Mouse (Mus musculus) E14TG2a.4 (cell line): ENCODE data around the gene Fam71f1.

Experiments
- CTCF ChIP-seq: conservative IDR thresholded peaks from 2 replicates; pipeline ENCODE4 v1.5.1; 2014; ENCODE audit warnings: low read length
- NANOG ChIP-seq: IDR thresholded peaks from 2 replicates; pipeline ENCODE4 v1.6.1; 2014; ENCODE audit warnings: borderline replicate concordance, low read length, mixed read lengths
- POU5F1 ChIP-seq: IDR thresholded peaks from 2 replicates; pipeline ENCODE4 v1.6.1; 2014; ENCODE audit warnings: low read length, borderline replicate concordance

GRCm38 (mm10) chr6:29318879-29319278 lies at the start of gene Fam71f1:
- no peak for TF ChIP-seq CTCF
- TF ChIP-seq NANOG = no peak
- no peak for TF ChIP-seq POU5F1
